Mouse (Mus musculus): ENCODE results near the gene Abcd1. TPM values are rescaled to one million over a fixed set of nuclear protein-coding genes. Genes with fewer than 3 reads are reported as not detected.
"Not testable (repeated sequence)": the region's sequence is repeated elsewhere in the genome, so short reads cannot be mapped to it uniquely, and the experiment has no call there.

The Abcd1 gene
- total RNA-seq, 2 experiments from 2014 or later, result 23.9 to 28.4 TPM

GRCm38 (mm10) chrX:73738155-73738554 lies 21.8 kb downstream of the Abcd1 start:
- DNase-seq, result no peak

DNA sequence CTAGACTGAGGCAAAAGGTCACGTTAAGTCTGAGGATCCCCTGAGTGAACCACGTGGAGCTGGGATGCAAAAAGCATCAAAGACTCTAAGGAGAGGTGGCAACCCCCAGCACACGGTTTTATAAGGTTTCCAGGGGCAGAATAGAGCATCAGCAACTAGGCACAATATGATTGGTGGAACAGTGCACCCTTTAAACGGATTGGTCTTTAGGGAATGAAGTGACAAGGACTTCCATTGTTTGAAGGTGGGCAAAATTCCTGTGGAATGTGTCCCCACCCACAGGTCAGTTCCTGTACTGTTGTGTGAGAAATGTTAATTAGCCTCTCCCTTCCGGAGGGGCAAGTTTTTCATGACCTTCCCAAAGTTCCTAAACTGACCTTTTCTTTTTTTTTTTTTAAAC lies 22.8 kb downstream of the Abcd1 start:
- DNase-seq, result no peak
- intact Hi-C loops (cut with DNase I), result no loop called here

More at GRCm38 (mm10) chrX:73738155-73738554, 21.8 kb downstream of the Abcd1 start:
- intact Hi-C loops (cut with DNase I), result no loop called here

DNA sequence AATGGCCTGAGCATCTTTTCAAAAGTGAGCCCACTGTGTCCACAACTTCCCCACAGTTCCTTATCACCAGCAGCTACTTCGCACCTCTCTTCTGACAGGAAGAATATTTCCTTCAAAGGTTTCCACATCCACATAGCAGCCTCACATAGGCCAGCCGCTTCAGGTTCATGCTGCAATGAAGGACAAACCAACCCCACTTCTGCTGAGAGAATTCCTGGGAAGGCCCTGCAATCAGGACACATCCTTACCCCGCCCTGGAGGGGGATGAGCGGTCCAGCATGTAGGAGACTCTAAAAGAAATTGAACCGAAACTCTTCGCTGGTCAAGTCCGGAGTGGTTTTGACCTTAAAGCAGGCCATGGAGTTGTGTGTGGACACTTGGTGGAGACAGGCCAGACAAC lies 23.4 kb downstream of the Abcd1 start:
- intact Hi-C loops (cut with DNase I); DNase-seq: not testable (repeated sequence)

GRCm38 (mm10) chrX:73744774-73745481 lies 28.5 kb downstream of the Abcd1 start:
- no peak for DNase-seq
- intact Hi-C loops (cut with DNase I), result no loop called here

DNA sequence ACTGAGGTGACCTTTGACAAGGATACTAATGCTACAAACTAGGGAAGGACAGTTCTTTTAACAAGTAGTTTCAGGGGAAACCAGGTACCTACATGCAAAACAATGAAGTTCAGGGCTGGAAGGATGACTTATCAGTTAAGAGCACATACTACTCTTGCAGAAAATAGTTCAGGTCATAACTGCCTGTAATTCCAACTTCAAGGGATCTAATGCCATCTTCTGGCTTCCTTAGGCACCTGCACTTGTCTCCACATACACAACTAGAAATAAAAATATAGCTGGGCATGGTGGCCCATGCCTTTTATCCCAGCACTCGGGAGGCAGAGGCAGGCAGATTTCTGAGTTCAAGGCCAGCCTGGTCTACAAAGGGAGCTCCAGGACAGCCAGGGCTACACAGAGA lies 32.6 kb downstream of the Abcd1 start:
- DNase-seq, result no peak
- intact Hi-C loops (cut with DNase I), result no loop called here

GRCm38 (mm10) chrX:73756334-73757140 lies 40.1 kb downstream of the Abcd1 start, which contains the start of gene Plxnb3:
Plxnb3 (plus strand) TSS chrX:73757090.
- intact Hi-C loops (cut with DNase I), result loop anchor here (5.0 kb wide), 1 partner anchor 34 kb away; no protein-coding TSS in a partner anchor
- DNase-seq, result no peak

GRCm38 (mm10) chrX:73758611-73759290 lies 42.4 kb downstream of the Abcd1 start:
- peak in 1 of 2 experiments; percentile 22 for DNase-seq
- intact Hi-C loops (cut with DNase I), result loop anchor here (5.0 kb wide), 1 partner anchor 36 kb away; no protein-coding TSS in a partner anchor

DNA sequence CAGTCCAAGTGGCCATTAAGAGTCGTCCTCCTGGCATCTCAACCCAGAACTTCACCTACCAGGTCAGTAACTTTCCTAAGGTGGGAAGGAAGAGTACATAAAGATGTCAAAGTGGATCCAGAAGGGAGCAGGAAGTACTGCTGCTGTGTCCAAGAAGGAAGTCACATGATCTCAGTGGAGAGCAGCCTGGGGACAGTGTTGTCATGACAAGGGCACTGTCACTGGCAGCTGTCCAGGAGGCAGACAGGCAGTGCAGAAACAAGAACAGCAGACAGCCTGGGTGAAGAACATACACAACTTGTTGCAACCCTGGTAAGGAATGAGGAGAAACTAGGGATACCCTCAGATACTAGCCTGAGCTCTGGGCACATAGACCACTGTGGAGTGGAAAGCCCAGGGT lies 48.9 kb downstream of the Abcd1 start:
- intact Hi-C loops (cut with DNase I), result no loop called here
- peak; percentile 66 to 71 for DNase-seq

DNA sequence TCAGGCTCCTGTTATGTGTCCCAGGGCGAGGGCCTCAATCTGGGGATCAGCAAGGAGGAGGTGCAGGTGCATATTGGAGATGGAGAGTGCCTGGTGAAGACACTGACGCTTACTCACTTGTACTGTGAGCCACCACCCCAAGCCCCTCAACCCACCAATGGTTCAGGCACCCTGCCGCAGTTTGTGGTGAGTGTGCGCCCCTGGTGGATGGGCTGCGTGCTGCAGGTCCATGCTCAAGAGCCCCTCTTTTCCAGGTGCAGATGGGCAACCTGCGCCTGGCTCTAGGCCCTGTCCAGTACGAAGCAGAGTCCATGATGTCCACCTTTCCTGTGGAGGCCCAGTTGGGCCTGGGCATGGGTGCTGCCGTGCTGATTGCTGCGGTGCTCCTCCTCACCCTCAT lies 50.9 kb downstream of the Abcd1 start:
- peak in 1 of 2 experiments; percentile 31 for DNase-seq
- intact Hi-C loops (cut with DNase I), result no loop called here

DNA sequence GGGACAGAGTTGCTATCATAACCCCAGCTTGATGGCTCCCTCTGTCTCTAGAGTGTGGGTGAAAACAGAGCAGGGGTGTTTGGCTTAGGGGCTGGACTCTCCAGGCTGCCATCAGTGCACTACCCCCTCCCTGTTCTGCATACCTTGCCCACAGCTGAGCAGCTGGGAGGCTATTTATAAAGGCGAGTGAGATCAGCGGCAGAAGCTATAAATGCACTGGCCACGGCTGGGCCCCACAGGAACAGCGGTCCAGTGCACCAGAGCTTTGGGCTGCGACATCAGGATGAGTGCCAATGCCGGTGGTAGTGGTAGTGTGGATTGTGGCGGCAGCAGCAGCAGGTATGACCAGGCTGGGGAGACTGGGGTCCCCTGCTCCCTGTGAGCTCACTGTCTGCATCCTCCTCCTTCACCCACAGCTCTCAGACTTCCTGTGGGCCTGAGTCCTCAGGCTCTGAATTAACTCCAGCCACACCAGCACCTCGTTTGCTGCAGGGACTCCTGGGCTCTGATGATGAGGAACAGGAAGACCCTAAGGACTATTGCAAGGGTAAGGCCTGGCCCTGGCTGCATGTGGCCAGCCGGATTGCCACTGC lies 57.9 kb downstream of the Abcd1 start, which contains the start of gene Srpk3:
Gene Srpk3, plus strand, starts transcription at position 238 of the 593 bp plus-strand sequence.
- peak; percentile 62 to 66 for DNase-seq
- intact Hi-C loops (cut with DNase I), result loop anchor here (5.0 kb wide), 1 partner anchor 57 kb away; the partner anchor contains the start of genes Abcd1 and Bcap31

GRCm38 (mm10) chrX:73774802-73775483 lies 58.5 kb downstream of the Abcd1 start:
- intact Hi-C loops (cut with DNase I), result loop anchor here (5.0 kb wide), 1 partner anchor 58 kb away; the partner anchor contains the start of genes Abcd1 and Bcap31
- peak; percentile 62 to 67 for DNase-seq

GRCm38 (mm10) chrX:73782227-73782626 lies 65.8 kb downstream of the Abcd1 start:
- intact Hi-C loops (cut with DNase I), result loop anchor here (10.0 kb wide), 1 partner anchor 463 kb away; the partner anchor contains the start of gene Flna
- no peak for DNase-seq

- peak; percentile 17 to 23 for DNase-seq
- intact Hi-C loops (cut with DNase I), result loop anchor here (5.0 to 10.0 kb wide), 2 partner anchors 137 to 459 kb away; partner anchors contain the start of genes Arhgap4, Flna and Naa10
Measured at GRCm38 (mm10) chrX:73785666-73786065, 69.3 kb downstream of the Abcd1 start.

DNA sequence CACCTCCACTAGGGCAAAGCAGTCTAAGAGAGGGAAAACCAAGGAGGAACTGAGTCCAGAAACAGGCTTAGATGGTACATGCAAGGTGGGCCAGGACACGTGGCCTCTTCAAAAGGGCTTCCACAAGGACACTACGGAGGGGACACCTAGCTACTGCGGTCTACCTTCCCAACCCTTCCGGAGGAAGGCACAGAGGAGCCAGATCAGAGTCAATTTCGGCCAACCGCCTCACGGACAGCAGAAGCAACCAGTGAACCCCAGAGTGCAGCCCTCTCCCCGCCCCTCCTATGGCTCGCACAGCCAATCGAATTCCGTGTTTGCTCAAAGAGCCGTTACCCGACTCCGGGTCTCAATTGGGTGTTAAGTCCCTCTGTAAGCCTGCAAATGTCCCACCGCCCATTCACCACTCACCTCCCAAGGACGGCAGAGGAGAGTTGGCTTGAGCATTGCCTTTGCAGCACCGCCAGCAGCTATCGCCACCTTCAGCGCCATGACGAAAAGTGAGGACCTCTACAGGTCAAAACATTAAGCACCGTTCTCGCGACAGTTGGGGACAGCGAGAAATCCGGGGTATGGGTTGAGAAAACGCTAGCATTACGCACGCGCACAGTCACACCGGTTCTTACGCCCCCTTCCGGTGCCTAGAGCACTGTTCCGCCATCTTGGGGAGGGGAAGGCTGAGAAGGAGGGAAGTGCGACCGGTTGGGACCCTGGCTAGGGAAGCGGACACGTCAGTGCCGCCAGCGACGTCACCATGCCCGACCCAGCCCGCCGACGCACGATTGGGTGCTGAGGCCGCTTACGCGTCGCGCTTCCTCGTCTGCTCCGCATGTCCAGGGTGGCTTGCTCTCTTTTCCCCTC lies 70.2 kb downstream of the Abcd1 start, which contains the start of the genes Idh3g and Ssr4:
Gene Idh3g, minus strand, starts transcription at position 534 of the 861 bp plus-strand sequence.
Gene Ssr4, plus strand, starts transcription at position 665 of the 861 bp plus-strand sequence.
- intact Hi-C loops (cut with DNase I), result loop anchor here (5.0 to 10.0 kb wide), 2 partner anchors 136 to 458 kb away; partner anchors contain the start of genes Arhgap4, Flna and Naa10
- DNase-seq, result peak; percentile 95

DNA sequence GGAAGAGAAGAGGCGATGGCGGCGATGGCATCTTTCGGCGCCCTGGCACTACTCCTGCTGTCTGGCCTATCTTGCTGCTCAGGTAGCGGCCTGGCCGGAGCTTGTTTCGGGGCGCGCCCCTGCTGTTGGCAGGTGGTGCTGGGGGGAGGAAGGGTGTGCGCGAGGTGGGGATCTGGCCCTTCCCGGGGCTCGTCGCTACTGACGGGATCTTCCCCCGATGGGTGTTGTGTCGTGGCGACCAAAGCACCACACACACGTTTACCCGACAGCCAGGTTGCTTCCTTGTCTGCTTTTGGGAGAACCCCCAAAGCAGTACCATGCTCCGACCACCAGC lies 70.8 kb downstream of the Abcd1 start:
- DNase-seq, result no peak
- intact Hi-C loops (cut with DNase I), result loop anchor here (5.0 to 10.0 kb wide), 2 partner anchors 135 to 458 kb away; partner anchors contain the start of genes Arhgap4, Flna and Naa10
